Mouse (Mus musculus): ENCODE results near the gene Tsku.

DNA sequence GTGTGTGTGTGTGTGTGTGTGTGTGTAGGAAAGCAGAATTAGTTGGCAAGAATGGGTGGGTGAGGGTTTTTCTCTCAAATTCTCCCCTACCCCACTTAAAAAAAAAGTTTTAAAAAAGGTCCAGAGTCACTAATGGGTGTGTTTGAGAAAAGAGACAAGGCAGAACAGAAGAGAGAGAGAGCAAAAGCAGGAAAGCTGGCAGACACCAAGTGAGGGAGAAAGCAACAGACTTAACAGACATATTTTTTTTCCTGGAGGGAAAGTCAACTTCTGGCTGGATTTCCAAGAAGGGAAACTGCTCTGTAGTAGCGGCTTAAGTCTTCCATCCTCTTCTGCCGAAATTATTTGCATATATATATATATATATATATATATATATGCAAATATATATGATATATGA lies 534 bp upstream of the Tsku start:
- TF ChIP-seq POLR2AphosphoS2 (IDR thresholded peaks at IDR 0.05; ENCODE audit: insufficient read length, low read depth) (no peak), POLR2A (IDR thresholded peaks at IDR 0.05; ENCODE audit: insufficient read length, low read depth) (no peak), REST (IDR thresholded peaks at IDR 0.05; ENCODE audit: insufficient read depth, insufficient read length) (no peak), E2F4 (IDR thresholded peaks at IDR 0.05; ENCODE audit: insufficient read depth) (no peak), MYOD1 (IDR thresholded peaks at IDR 0.05; ENCODE audit: control insufficient read depth in 1 of 3, insufficient read length in 2 of 3, low read depth in 2 of 3) (no peak), MAX (IDR thresholded peaks at IDR 0.05; ENCODE audit: low read depth) (no peak)

Measured in myocyte (in vitro differentiated cells).